ENCODE assay signal across 26 mouse cellular contexts in the genomic region with DNA sequence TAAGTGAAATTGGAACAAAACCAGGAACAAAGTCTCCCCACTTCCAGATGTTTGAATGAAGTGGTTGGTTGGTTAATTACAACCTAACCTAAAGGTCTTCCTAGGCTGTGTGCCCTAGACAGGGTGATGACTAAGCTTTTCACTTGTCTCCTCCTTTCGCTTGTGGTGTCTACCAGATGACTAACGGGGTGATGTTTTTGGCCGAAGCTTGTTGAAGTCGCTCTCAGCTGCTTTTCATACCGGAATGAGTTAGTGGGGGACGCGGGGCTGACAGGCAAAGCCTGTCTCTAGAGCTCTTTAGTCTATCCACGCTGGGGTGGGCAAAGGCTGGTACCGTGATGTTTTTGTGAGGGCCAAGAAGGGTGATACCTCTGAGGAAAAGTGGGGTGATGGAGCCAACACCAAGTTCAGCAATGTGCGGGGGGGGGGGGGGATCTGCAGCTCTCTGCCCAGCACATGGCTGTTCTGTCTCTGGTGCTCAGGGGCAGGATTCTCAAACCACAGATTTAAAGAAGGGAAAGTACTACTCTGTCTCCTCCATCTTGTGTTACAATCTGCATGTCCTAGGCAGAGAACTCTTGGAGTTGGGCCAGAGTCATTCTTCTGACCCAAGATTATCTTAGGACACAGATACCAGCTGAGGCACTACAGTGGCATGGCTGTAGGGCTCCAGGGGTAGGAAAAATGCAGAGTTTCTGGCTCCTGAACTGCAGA.
A peak's percentile ranks its signal among the peaks of the same experiment; 100 is the strongest.
DNase-seq lines count a peak whose midpoint lies in the region; ATAC-seq lines count a peak whose summit lies in the region.
"Had no signal": no experiment of that assay in that cellular context is flagged by ENCODE, and none has a peak within 500 bp of the region (broad histone marks: within the 10 kb centered on the region; RNA-seq: fewer than 3 reads in every experiment).

No protein-coding gene starts in this region.

- H3K27ac ChIP-seq in embryonic facial prominence, embryonic 14.5 days (replicated peaks; ENCODE audit: low read depth, low read length) = no peak overlapping the region
- H3K27ac ChIP-seq in embryonic facial prominence, embryonic 10.5 days (replicated peaks) = no peak overlapping the region
- peak overlapping the region; percentile 51; the same call in 1 of the 2 replicates for H3K27ac ChIP-seq in lung, embryonic 16.5 days (ENCODE audit: low read length)
- H3K27ac ChIP-seq in heart, embryonic 11.5 days (ENCODE audit: low read depth, low read length) = no peak overlapping the region
- H3K27ac ChIP-seq: forebrain, embryonic 12.5 days; gastrocnemius, adult 2 months; hindbrain, embryonic 10.5 days; kidney, embryonic 15.5 days; limb, embryonic 15.5 days; liver, embryonic 14.5 days; midbrain, embryonic 12.5 days had no signal

- H3K27me3 ChIP-seq in embryonic facial prominence, embryonic 14.5 days (replicated peaks; ENCODE audit: control insufficient read depth, insufficient read depth, low read length) = no peaks in the 10 kb centered on the region
- no peaks in the 10 kb centered on the region for H3K27me3 ChIP-seq in embryonic facial prominence, embryonic 10.5 days (replicated peaks; ENCODE audit: low read depth, poor library complexity, severe bottlenecking)
- H3K27me3 ChIP-seq in lung, embryonic 16.5 days (ENCODE audit: control insufficient read depth, insufficient read depth, low read depth, low read length) = no peaks in the 10 kb centered on the region
- no peaks in the 10 kb centered on the region for H3K27me3 ChIP-seq in heart, embryonic 11.5 days (ENCODE audit: control insufficient read depth, insufficient read depth, low read length)
- H3K27me3 ChIP-seq: CH12.LX; forebrain, embryonic 12.5 days; kidney, embryonic 15.5 days; limb, embryonic 15.5 days; midbrain, embryonic 12.5 days had no signal

- no peaks in the 10 kb centered on the region for H3K4me1 ChIP-seq in embryonic facial prominence, embryonic 14.5 days (ENCODE audit: control insufficient read depth, insufficient read depth, low read length)
- no peaks in the 10 kb centered on the region for H3K4me1 ChIP-seq in embryonic facial prominence, embryonic 10.5 days
- no peaks in the 10 kb centered on the region; the same call in 1 of the 2 replicates for H3K4me1 ChIP-seq in lung, embryonic 16.5 days (replicated peaks; ENCODE audit: control insufficient read depth, insufficient read depth, low read length)
- H3K4me1 ChIP-seq in heart, embryonic 11.5 days (ENCODE audit: control insufficient read depth, insufficient read depth, low read length) = no peaks in the 10 kb centered on the region
- H3K4me1 ChIP-seq: forebrain, embryonic 12.5 days; hindbrain, embryonic 10.5 days; kidney, embryonic 15.5 days; limb, embryonic 15.5 days; midbrain, embryonic 12.5 days had no signal

- no peak overlapping the region for H3K4me2 ChIP-seq in embryonic facial prominence, embryonic 14.5 days (ENCODE audit: low read depth, low read length)
- H3K4me2 ChIP-seq in lung, embryonic 16.5 days (ENCODE audit: low read depth, low read length) = no peak overlapping the region
- no peak overlapping the region for H3K4me2 ChIP-seq in heart, embryonic 11.5 days
- H3K4me2 ChIP-seq: forebrain, embryonic 12.5 days; kidney, embryonic 15.5 days; limb, embryonic 15.5 days; midbrain, embryonic 12.5 days had no signal

- no peak for ATAC-seq in embryonic facial prominence, embryonic 14.5 days (ENCODE audit: low read depth)
- ATAC-seq in lung, embryonic 16.5 days (ENCODE audit: low read depth) = peak; percentile 94
- no peak for ATAC-seq in heart, embryonic 11.5 days (replicated peaks; ENCODE audit: insufficient number of reproducible peaks, low FRiP score, low TSS enrichment)
- no peak for ATAC-seq in frontal cortex, adult (ENCODE audit: low TSS enrichment)
- ATAC-seq: activated CD4-positive, CD25-positive, alpha-beta regulatory T cell, adult 4 months; hindbrain, embryonic 16.5 days; intestine, embryonic 16.5 days had no signal

- no peaks in the 10 kb centered on the region for H3K36me3 ChIP-seq in embryonic facial prominence, embryonic 14.5 days (ENCODE audit: control insufficient read depth, insufficient read depth, low read length)
- no peaks in the 10 kb centered on the region for H3K36me3 ChIP-seq in embryonic facial prominence, embryonic 10.5 days (replicated peaks)
- no peaks in the 10 kb centered on the region for H3K36me3 ChIP-seq in lung, embryonic 16.5 days (ENCODE audit: control insufficient read depth, insufficient read depth, low read length)
- H3K36me3 ChIP-seq in heart, embryonic 11.5 days (ENCODE audit: control insufficient read depth, insufficient read depth, low read length) = no peaks in the 10 kb centered on the region
- H3K36me3 ChIP-seq: forebrain, embryonic 12.5 days; G1E; hindbrain, embryonic 10.5 days; kidney, embryonic 15.5 days; limb, embryonic 15.5 days; midbrain, embryonic 12.5 days had no signal

- no peaks in the 10 kb centered on the region for H3K9me3 ChIP-seq in embryonic facial prominence, embryonic 14.5 days (ENCODE audit: control insufficient read depth, low read length)
- no peaks in the 10 kb centered on the region for H3K9me3 ChIP-seq in embryonic facial prominence, embryonic 10.5 days
- no peaks in the 10 kb centered on the region for H3K9me3 ChIP-seq in lung, embryonic 16.5 days (ENCODE audit: control insufficient read depth, low read length)
- no peaks in the 10 kb centered on the region for H3K9me3 ChIP-seq in heart, embryonic 11.5 days (replicated peaks; ENCODE audit: control insufficient read depth, low read length)
- H3K9me3 ChIP-seq: forebrain, embryonic 12.5 days; hindbrain, embryonic 10.5 days; kidney, embryonic 15.5 days; limb, embryonic 15.5 days; midbrain, embryonic 12.5 days had no signal

- H3K4me3 ChIP-seq in embryonic facial prominence, embryonic 14.5 days (ENCODE audit: low read depth, low read length) = no peak overlapping the region
- H3K4me3 ChIP-seq in embryonic facial prominence, embryonic 10.5 days = no peak overlapping the region
- no peak overlapping the region for H3K4me3 ChIP-seq in lung, embryonic 16.5 days (ENCODE audit: low read length)
- no peak overlapping the region for H3K4me3 ChIP-seq in heart, embryonic 11.5 days (ENCODE audit: low read depth, low read length)
- H3K4me3 ChIP-seq: forebrain, embryonic 12.5 days; gastrocnemius, adult 2 months; hindbrain, embryonic 10.5 days; kidney, embryonic 15.5 days; limb, embryonic 15.5 days; midbrain, embryonic 12.5 days had no signal

- peak; percentile 19 for DNase-seq in embryonic facial prominence, embryonic 14.5 days (ENCODE audit: low spot score)
- DNase-seq in embryonic facial prominence, embryonic 10.5 days (ENCODE audit: low spot score) = no peak
- DNase-seq in Muller cell, postnatal 12 days (ENCODE audit: inconsistent ontology term) = peak; percentile 40
- DNase-seq in lung, postnatal 4 days = peak; percentile 28 to 62
- DNase-seq in ovary, adult 18-20 months (ENCODE audit: low spot score) = no peak
- DNase-seq: adrenal gland, postnatal 10 days; cerebellum, adult 8-10 months; cerebellum, postnatal 36 days; gastrocnemius, adult 2 months; kidney, postnatal 4 days; right cerebral cortex, postnatal 14 days; spleen, adult 18-20 months had no signal

- no peak overlapping the region for H3K9ac ChIP-seq in embryonic facial prominence, embryonic 14.5 days (ENCODE audit: low read depth, low read length)
- H3K9ac ChIP-seq in lung, embryonic 16.5 days (ENCODE audit: low read length) = no peak overlapping the region
- no peak overlapping the region for H3K9ac ChIP-seq in heart, embryonic 11.5 days (ENCODE audit: low read depth, low read length)
- H3K9ac ChIP-seq: forebrain, embryonic 12.5 days; kidney, embryonic 15.5 days; limb, embryonic 15.5 days; liver, embryonic 14.5 days; midbrain, embryonic 12.5 days had no signal

- 84% methylated on average over 10 of the region's 10 CpGs for WGBS in embryonic facial prominence, embryonic 14.5 days
- WGBS in embryonic facial prominence, embryonic 10.5 days = 92% methylated on average over 10 of the region's 10 CpGs
- 57% methylated on average over 9 of the region's 10 CpGs for WGBS in lung, embryonic 16.5 days
- WGBS in heart, embryonic 11.5 days (ENCODE audit: insufficient replicate concordance) = 83% methylated on average over 10 of the region's 10 CpGs

Comparison
In these comparisons a context has a peak if more than half of its experiments do, and no peak if none do; other contexts are left out.
1. DNase-seq: peak in embryonic facial prominence, embryonic 14.5 days (single experiment), Muller cell, postnatal 12 days (single experiment) and lung, postnatal 4 days (2 of 2); none in embryonic facial prominence, embryonic 10.5 days (single experiment) and ovary, adult 18-20 months (single experiment).